Mouse (Mus musculus) heart, adult 11 months (tissue): Measurements from ENCODE around the gene Gm44596.
A peak's percentile ranks its signal among the peaks of the same experiment; 100 is the strongest.
"Not testable (repeated sequence)": the region's sequence is repeated elsewhere in the genome, so short reads cannot be mapped to it uniquely, and the experiment has no call there.

ENCODE experiments used
- DNase-seq: peaks from one replicate; pipeline ENCODE4 v3.0.0; 2022

Gene Gm44596

GRCm38 (mm10) chr6:128380594-128381167 is 5.4 kb downstream of the Gm44596 start:
- not testable (repeated sequence) for DNase-seq

- DNase-seq, result no peak
Observed at GRCm38 (mm10) chr6:128381254-128381653, 6.0 kb downstream of the Gm44596 start.

- DNase-seq, result no peak
Observed at GRCm38 (mm10) chr6:128383752-128384151, 8.4 kb downstream of the Gm44596 start.

- DNase-seq, result no peak
Observed at GRCm38 (mm10) chr6:128385026-128385425, 9.7 kb downstream of the Gm44596 start.

GRCm38 (mm10) chr6:128389185-128389584 is 13.9 kb downstream of the Gm44596 start:
- DNase-seq, result no peak

GRCm38 (mm10) chr6:128390683-128391082 is 15.4 kb downstream of the Gm44596 start:
- no peak for DNase-seq

GRCm38 (mm10) chr6:128397574-128398261 is 22.4 kb downstream of the Gm44596 start:
- no peak for DNase-seq

GRCm38 (mm10) chr6:128398996-128399395 is 23.7 kb downstream of the Gm44596 start, which contains the start of gene Nrip2:
Nrip2 (plus strand) TSS chr6:128399296.
- DNase-seq, result no peak

GRCm38 (mm10) chr6:128399421-128400185 is 24.3 kb downstream of the Gm44596 start:
- DNase-seq, result no peak

GRCm38 (mm10) chr6:128404708-128405107 is 29.4 kb downstream of the Gm44596 start:
- DNase-seq, result no peak

- DNase-seq, result no peak
Observed at GRCm38 (mm10) chr6:128408544-128409125, 33.3 kb downstream of the Gm44596 start.

- DNase-seq, result no peak
Observed at GRCm38 (mm10) chr6:128410305-128410704, 35.0 kb downstream of the Gm44596 start.

GRCm38 (mm10) chr6:128411115-128411514 is 35.8 kb downstream of the Gm44596 start:
- DNase-seq, result peak; percentile 91

GRCm38 (mm10) chr6:128416169-128416568 is 40.9 kb downstream of the Gm44596 start:
- DNase-seq, result no peak

- DNase-seq, result no peak
Observed at GRCm38 (mm10) chr6:128418076-128418475, 42.8 kb downstream of the Gm44596 start.

- DNase-seq, result no peak
Observed at GRCm38 (mm10) chr6:128421036-128421435, 45.7 kb downstream of the Gm44596 start.

GRCm38 (mm10) chr6:128421480-128421879 is 46.2 kb downstream of the Gm44596 start:
- DNase-seq, result no peak

- peak; percentile 80 for DNase-seq
Observed at GRCm38 (mm10) chr6:128423496-128424268, 48.4 kb downstream of the Gm44596 start.

- DNase-seq, result peak; percentile 100
Observed at GRCm38 (mm10) chr6:128424269-128425019, 49.1 kb downstream of the Gm44596 start, which contains the start of gene Itfg2. Itfg2 (minus strand) TSS chr6:128424931.

GRCm38 (mm10) chr6:128425046-128425445 is 49.7 kb downstream of the Gm44596 start:
- no peak for DNase-seq

GRCm38 (mm10) chr6:128427571-128427970 is 52.3 kb downstream of the Gm44596 start:
- DNase-seq, result no peak

- DNase-seq, result no peak
Observed at GRCm38 (mm10) chr6:128429300-128429699, 54.0 kb downstream of the Gm44596 start.
